Mouse (Mus musculus) thymus, adult 2 months (tissue): ENCODE data around the gene Arl5a. TPM values are rescaled to one million over a fixed set of nuclear protein-coding genes. Genes with fewer than 3 reads are reported as not detected.

Experiments
- DNase-seq: peaks from one replicate; pipeline ENCODE4 v3.0.0; 2021
- H3K27ac ChIP-seq: fragments of 200-500 bp; 2 replicates; pipeline ENCODE4 v1.5.1; 2012; ENCODE audit warnings: low read length, control low read depth; ENCODE audit not compliant: control insufficient read depth, insufficient read depth
- H3K27me3 ChIP-seq: fragments of 200-500 bp; 2 replicates; pipeline ENCODE4 v1.6.1; 2012; ENCODE audit warnings: mild to moderate bottlenecking, low read length, moderate library complexity, mixed read lengths; ENCODE audit not compliant: control insufficient read depth, insufficient read depth
- H3K36me3 ChIP-seq: fragments of 200-500 bp; 2 replicates; pipeline ENCODE4 v1.6.1; 2012; ENCODE audit warnings: mild to moderate bottlenecking, low read length, moderate library complexity; ENCODE audit not compliant: control insufficient read depth, insufficient read depth
- H3K4me1 ChIP-seq: fragments of 200-500 bp; replicated peaks from 2 replicates; pipeline ENCODE4 v1.6.1; 2012; ENCODE audit warnings: low read length; ENCODE audit not compliant: control insufficient read depth, insufficient read depth
- H3K4me3 ChIP-seq: fragments of 200-500 bp; 2 replicates; pipeline ENCODE4 v1.5.1; 2012; ENCODE audit warnings: mild to moderate bottlenecking, low read length, control low read depth, moderate library complexity; ENCODE audit not compliant: control insufficient read depth, insufficient read depth
- CTCF ChIP-seq: fragments of 200-500 bp; IDR thresholded peaks from 2 replicates; pipeline ENCODE4 v1.5.1; 2012; ENCODE audit warnings: mild to moderate bottlenecking, control low read depth, low read length, moderate library complexity, borderline replicate concordance; ENCODE audit not compliant: control insufficient read depth, poor library complexity, insufficient read depth; ENCODE audit errors: extremely low read depth
- POLR2A ChIP-seq: fragments of 200-500 bp; IDR thresholded peaks from 2 replicates; pipeline ENCODE4 v1.6.1; 2012; ENCODE audit warnings: mild to moderate bottlenecking, low read length, control low read depth, moderate library complexity; ENCODE audit not compliant: control insufficient read depth, poor library complexity, insufficient read depth; ENCODE audit errors: extremely low read depth
- WGBS: fragments of 180-500 bp; shearing (Covaris S2); methylation state at CpG from one replicate; pipeline ENCODE4 v1.1.7; 2018; 5-methylcytosine and 5-hydroxymethylcytosine counted together
- polyA plus RNA-seq: library from polyadenylated mRNA; depleted of rRNA; stranded (reverse); fragments of >200 nt; gene quantifications from 2 replicates; pipeline ENCODE4 v1.2.3, GENCODE M21; 2012

Arl5a gene
- polyA plus RNA-seq, 1 experiment = 8.2 TPM

DNA sequence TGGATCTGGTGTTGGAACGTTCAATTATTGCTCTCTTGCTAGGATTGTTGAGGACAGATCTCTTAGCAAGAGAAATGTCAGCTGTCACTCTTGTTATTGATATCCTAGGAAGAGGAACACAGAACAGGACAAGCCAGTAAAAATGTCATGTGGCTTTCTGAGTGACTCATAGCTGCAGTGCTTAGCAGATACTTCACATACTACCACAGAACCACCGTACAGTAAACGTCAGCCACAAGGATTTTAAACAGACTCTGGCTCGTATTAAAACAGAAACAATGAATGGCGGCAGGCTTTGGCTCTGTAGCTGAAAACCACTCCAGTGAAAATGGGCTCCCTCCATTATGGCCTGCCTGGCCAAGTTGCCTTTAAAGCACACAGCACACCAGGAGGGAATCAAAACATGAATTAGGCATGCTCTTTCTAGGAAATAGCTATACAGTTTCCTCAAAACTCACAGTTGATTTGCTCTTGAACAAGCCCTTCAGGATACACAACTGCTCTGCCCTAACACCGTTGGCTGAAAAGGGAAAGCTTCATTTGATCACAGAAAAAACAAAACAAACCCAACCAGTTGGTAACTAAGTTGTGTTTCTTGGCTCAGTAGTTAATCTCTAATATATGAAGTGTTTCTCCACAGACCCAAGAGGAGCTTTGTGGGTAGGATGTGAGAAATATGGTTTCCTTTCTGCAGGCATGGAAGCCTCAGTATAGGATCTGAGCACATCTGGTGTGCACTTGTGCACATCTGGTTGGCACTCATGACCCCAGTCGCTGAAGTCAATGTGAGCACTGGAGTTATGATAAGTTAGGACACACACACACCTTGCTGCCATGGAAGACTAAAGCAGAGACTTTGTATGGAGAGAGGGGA lies 31.1 kb upstream of the Arl5a start:
- WGBS = 73% methylated on average over 7 of the region's 7 CpGs
- H3K36me3 ChIP-seq = no peaks in the 10 kb centered on the region
- no peak overlapping the region for H3K4me3 ChIP-seq
- no peak overlapping the region for H3K27ac ChIP-seq
- no peaks in the 10 kb centered on the region for H3K27me3 ChIP-seq
- no peaks in the 10 kb centered on the region for H3K4me1 ChIP-seq
- TF ChIP-seq CTCF = no peak
- TF ChIP-seq POLR2A = no peak
- no peak for DNase-seq

DNA sequence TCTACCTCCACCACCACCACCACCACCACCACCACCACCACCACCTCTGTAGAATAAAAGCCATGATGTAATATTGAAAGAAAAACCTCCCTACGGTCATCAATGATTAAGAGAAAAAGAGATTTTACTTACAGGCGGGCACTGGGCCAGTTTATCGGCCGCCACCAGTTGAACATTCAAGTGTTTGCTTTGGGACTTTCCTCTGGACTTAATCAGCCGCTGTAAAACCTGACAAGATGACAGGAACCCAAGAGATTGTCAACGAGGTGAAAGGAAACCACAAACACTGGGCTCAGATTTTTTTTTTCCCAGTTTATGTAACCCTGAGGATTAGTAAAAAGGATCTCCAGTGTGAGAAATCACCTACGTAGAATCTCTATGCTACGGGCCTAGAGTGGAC lies 25.1 kb upstream of the Arl5a start:
- Histone ChIP-seq H3K27ac (no peak overlapping the region), H3K4me3 (no peak overlapping the region), H3K4me1 (no peaks in the 10 kb centered on the region), H3K36me3 (no peaks in the 10 kb centered on the region), H3K27me3 (no peaks in the 10 kb centered on the region)
- 29% methylated on average over 8 of the region's 8 CpGs for WGBS
- TF ChIP-seq CTCF (no peak), POLR2A (no peak)
- DNase-seq = no peak

DNA sequence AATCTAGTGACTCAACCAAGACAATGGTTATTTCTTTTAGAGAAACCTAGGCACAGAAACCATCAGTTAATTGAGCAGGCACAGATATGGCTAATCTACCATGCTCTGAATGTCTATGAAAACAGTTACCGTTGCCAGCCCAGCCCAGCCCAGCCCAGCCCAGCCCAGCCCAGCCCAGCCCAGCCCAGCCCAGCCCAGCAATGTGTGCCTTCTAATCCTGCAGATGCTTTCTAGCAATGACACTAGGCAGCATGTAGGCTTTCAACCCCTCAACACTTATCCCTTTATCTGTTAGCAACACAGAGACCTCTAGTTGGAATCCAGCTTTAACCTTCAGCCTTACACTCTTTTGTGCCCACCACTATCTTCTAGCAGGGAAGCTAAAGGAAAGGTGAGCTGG lies 24.2 kb upstream of the Arl5a start:
- 85% methylated on average over 1 of the region's 1 CpGs for WGBS
- no peak for DNase-seq
- TF ChIP-seq POLR2A (no peak), CTCF (no peak)
- Histone ChIP-seq H3K27ac (no peak overlapping the region), H3K4me3 (no peak overlapping the region), H3K4me1 (no peaks in the 10 kb centered on the region), H3K36me3 (no peaks in the 10 kb centered on the region), H3K27me3 (no peaks in the 10 kb centered on the region)

DNA sequence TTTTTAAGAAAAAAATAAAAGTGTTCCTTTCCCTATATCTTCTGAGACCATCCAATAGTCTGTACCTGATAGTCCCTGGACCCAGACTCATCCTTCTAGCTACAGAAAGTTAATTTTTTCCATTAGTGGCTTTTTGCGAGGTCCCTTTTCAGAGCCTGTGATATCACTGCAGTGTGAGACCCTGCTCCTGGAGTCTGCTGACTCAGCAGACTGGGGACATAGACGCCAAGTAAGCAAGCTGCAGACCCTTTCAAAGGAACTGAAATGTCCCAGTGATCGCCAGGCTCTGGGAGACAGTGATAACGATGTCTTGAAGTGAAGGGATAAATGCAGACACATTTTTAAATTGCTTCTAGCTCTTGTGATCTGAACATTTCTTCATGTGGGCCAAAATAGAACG lies 21.9 kb upstream of the Arl5a start:
- Histone ChIP-seq H3K4me3 (no peak overlapping the region), H3K27ac (no peak overlapping the region), H3K27me3 (no peaks in the 10 kb centered on the region), H3K36me3 (no peaks in the 10 kb centered on the region), H3K4me1 (no peaks in the 10 kb centered on the region)
- no peak for DNase-seq
- 93% methylated on average over 5 of the region's 5 CpGs for WGBS
- TF ChIP-seq CTCF = no peak
- TF ChIP-seq POLR2A = no peak

DNA sequence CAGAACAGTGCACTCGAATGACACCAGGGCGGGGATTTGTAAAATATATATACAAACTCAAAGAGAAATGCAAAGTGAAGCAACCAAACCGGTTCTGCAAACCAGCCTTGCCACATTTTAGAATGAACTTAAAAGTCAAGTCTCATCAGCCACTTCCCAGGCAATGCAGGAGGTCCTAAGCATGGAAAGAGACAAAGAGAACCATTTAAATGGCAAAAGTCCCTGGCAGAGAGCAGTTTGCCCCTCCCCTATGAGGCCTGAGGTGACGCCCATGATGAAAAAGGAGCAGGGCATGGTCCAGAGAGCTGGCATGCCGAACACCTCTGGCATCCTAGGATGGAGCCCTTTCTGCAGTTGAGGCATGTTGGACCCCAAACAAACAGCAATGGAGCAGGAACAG lies 17.4 kb upstream of the Arl5a start:
- 92% methylated on average over 5 of the region's 5 CpGs for WGBS
- no peaks in the 10 kb centered on the region for H3K36me3 ChIP-seq
- no peak for DNase-seq
- H3K4me3 ChIP-seq = no peak overlapping the region
- no peak overlapping the region for H3K27ac ChIP-seq
- no peak for TF ChIP-seq POLR2A
- TF ChIP-seq CTCF = no peak
- no peaks in the 10 kb centered on the region for H3K4me1 ChIP-seq
- no peaks in the 10 kb centered on the region for H3K27me3 ChIP-seq

DNA sequence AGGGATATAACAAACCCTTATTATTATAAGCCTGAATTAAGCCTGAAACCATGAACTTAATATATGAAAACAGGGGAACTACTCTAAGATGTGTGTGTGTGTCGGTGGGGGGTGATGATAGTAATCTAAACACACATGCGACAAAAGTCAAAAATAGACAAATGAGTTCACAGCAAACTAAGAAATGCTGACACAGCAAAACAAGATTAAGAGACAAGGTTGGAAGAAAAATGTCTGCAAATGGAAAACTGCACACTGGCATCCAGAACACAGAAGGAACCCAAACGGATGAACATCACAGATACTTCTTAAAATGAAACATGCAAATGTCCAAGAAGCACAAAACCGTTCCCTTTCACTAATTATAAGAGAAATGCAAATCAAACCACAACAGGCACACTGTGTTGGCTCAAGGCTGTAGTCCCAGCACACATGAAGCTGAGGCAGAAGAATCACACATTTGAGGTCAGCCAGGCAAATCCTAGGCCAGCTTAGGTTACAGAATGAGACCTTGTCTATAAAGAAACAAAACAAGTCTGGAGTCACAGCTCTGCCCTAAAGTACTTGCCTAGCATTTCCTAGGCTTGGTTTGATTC lies 15.8 kb upstream of the Arl5a start:
- no peak overlapping the region for H3K27ac ChIP-seq
- no peaks in the 10 kb centered on the region for H3K27me3 ChIP-seq
- no peak for DNase-seq
- H3K36me3 ChIP-seq = no peaks in the 10 kb centered on the region
- TF ChIP-seq POLR2A (no peak), CTCF (no peak)
- H3K4me3 ChIP-seq = no peak overlapping the region
- H3K4me1 ChIP-seq = no peaks in the 10 kb centered on the region
- WGBS = 93% methylated on average over 4 of the region's 4 CpGs

DNA sequence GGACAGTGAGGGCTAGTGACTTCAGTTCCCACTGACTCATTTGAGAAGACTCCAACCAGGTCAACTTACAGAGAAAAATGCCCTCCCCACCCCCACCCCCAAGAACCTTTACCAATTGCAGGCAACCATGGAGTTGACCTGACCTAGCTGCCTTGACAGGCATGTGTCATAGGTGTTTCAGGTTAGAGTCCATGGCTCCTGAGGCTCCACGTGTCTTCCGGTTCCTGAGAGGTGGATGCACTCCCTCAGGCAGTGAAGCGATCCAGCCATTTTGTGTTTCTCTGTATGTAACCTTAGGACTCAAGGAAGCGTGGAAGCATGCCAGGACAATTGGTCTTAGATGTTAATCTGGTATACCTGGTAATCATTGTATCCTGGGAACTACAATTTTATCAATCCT lies 13.7 kb upstream of the Arl5a start:
- H3K36me3 ChIP-seq = no peaks in the 10 kb centered on the region
- no peak overlapping the region for H3K4me3 ChIP-seq
- H3K4me1 ChIP-seq = no peaks in the 10 kb centered on the region
- 96% methylated on average over 4 of the region's 4 CpGs for WGBS
- H3K27me3 ChIP-seq = no peaks in the 10 kb centered on the region
- TF ChIP-seq CTCF (no peak), POLR2A (no peak)
- no peak for DNase-seq
- H3K27ac ChIP-seq = no peak overlapping the region
